Mouse (Mus musculus) stomach, postnatal 0 days (tissue): ENCODE measurements around the gene Sapcd2. TPM values are rescaled to one million over a fixed set of nuclear protein-coding genes. Genes with fewer than 3 reads are reported as not detected.
A peak's percentile ranks its signal among the peaks of the same experiment; 100 is the strongest.

ENCODE experiments used
- ATAC-seq: fragments of 200-750 bp; cut with Nextera tagmentation; 2 replicates; pipeline ENCODE4 v1.8.0; 2017; ENCODE audit not compliant: low FRiP score, low TSS enrichment
- DNase-seq: peaks from one replicate; pipeline ENCODE4 v3.0.0-alpha.2; 2016; ENCODE audit warnings: low spot score
- H3K27ac ChIP-seq: fragments of 300-500 bp; sonication (generic); replicated peaks from 2 replicates; pipeline ENCODE4 v1.5.1; 2014; ENCODE audit warnings: mild to moderate bottlenecking, control low read depth
- H3K27me3 ChIP-seq: fragments of 300-500 bp; sonication (generic); 2 replicates; pipeline ENCODE4 v1.6.1; 2014; ENCODE audit warnings: low read length; ENCODE audit not compliant: control insufficient read depth, insufficient read depth
- H3K36me3 ChIP-seq: fragments of 300-500 bp; sonication (generic); 2 replicates; pipeline ENCODE4 v1.6.1; 2014; ENCODE audit warnings: low read length, mixed read lengths; ENCODE audit not compliant: control insufficient read depth, insufficient read depth
- H3K4me1 ChIP-seq: fragments of 300-500 bp; sonication (generic); replicated peaks from 2 replicates; pipeline ENCODE4 v1.6.1; 2014; ENCODE audit warnings: antibody characterized with exemption; ENCODE audit not compliant: control insufficient read depth, insufficient read depth
- H3K4me2 ChIP-seq: fragments of 300-500 bp; sonication (generic); replicated peaks from 2 replicates; pipeline ENCODE4 v1.6.1; 2014; ENCODE audit warnings: low read depth, mild to moderate bottlenecking, control low read depth, moderate library complexity
- H3K4me3 ChIP-seq: fragments of 300-500 bp; sonication (generic); 2 replicates; pipeline ENCODE4 v1.5.1; 2014; ENCODE audit warnings: low read depth, low read length, control low read depth
- H3K9ac ChIP-seq: fragments of 300-500 bp; sonication (generic); 2 replicates; pipeline ENCODE4 v1.6.1; 2014; ENCODE audit warnings: mild to moderate bottlenecking, low read length, control low read depth, mixed read lengths
- H3K9me3 ChIP-seq: fragments of 300-500 bp; sonication (generic); 2 replicates; pipeline ENCODE4 v1.6.1; 2016; ENCODE audit warnings: low read length; ENCODE audit not compliant: control insufficient read depth
- CTCF ChIP-seq: IDR thresholded peaks from 2 replicates; pipeline ENCODE4 v1.5.1; 2016; ENCODE audit warnings: antibody characterized with exemption, low read depth, mild to moderate bottlenecking, moderate library complexity
- EP300 ChIP-seq: optimal IDR thresholded peaks from 2 replicates; pipeline ENCODE3; 2016; ENCODE audit warnings: antibody characterized with exemption
- WGBS: fragments of 180-500 bp; shearing (Covaris S2); extraction: QIAGEN DNeasy Blood & Tissue Kit; methylation state at CpG from one replicate; pipeline ENCODE4 v1.1.7; 2014; 5-methylcytosine and 5-hydroxymethylcytosine counted together
- polyA plus RNA-seq: library from polyadenylated mRNA; unstranded; fragments of >200 nt; fragmentation: Nextera tagmentation; extraction: Ambion mirVana; gene quantifications from 2 replicates; pipeline ENCODE4 v1.2.1, GENCODE M21; 2015

The Sapcd2 gene
- polyA plus RNA-seq, 1 experiment from 2014 or later, result 16.6 TPM

- Histone ChIP-seq H3K9me3 (no peaks in the 10 kb centered on the region), H3K27me3 (no peaks in the 10 kb centered on the region), H3K4me1 (no peaks in the 10 kb centered on the region), H3K9ac (no peak overlapping the region), H3K27ac (no peak overlapping the region), H3K36me3 (no peaks in the 10 kb centered on the region), H3K4me2 (no peak overlapping the region), H3K4me3 (no peak overlapping the region)
- peak; percentile 82 for ATAC-seq
- no peak for DNase-seq
- no peak for TF ChIP-seq CTCF
- TF ChIP-seq EP300, result no peak
- 51% methylated on average over 5 of the region's 5 CpGs for WGBS
Observed at GRCm38 (mm10) chr2:25384492-25384891, 12.4 kb downstream of the Sapcd2 start.

- Histone ChIP-seq H3K27me3 (no peaks in the 10 kb centered on the region), H3K9me3 (no peaks in the 10 kb centered on the region), H3K4me3 (no peak overlapping the region), H3K27ac (no peak overlapping the region), H3K4me2 (no peak overlapping the region), H3K9ac (no peak overlapping the region), H3K36me3 (no peaks in the 10 kb centered on the region), H3K4me1 (peaks cover 8% of the 10 kb centered on the region)
- TF ChIP-seq EP300 (no peak), CTCF (no peak)
- 65% methylated on average over 5 of the region's 5 CpGs for WGBS
- DNase-seq (no peak), ATAC-seq (no peak)
Observed at GRCm38 (mm10) chr2:25391266-25391665, 19.1 kb downstream of the Sapcd2 start.

GRCm38 (mm10) chr2:25394281-25395221 lies 22.4 kb downstream of the Sapcd2 start:
- peak overlapping the region; percentile 73 for H3K27ac ChIP-seq
- H3K27me3 ChIP-seq, result no peaks in the 10 kb centered on the region
- ATAC-seq (peak; percentile 36; the same call in 1 of the 2 replicates), DNase-seq (no peak)
- no peaks in the 10 kb centered on the region for H3K36me3 ChIP-seq
- H3K4me2 ChIP-seq, result no peak overlapping the region
- peaks cover 10% of the 10 kb centered on the region for H3K4me1 ChIP-seq
- H3K9ac ChIP-seq, result no peak overlapping the region
- 39% methylated on average over 3 of the region's 3 CpGs for WGBS
- no peaks in the 10 kb centered on the region for H3K9me3 ChIP-seq
- H3K4me3 ChIP-seq, result no peak overlapping the region
- no peak for TF ChIP-seq CTCF
- TF ChIP-seq EP300, result no peak

- Histone ChIP-seq H3K4me1 (peaks cover 10% of the 10 kb centered on the region), H3K9me3 (no peaks in the 10 kb centered on the region), H3K27ac (peak within 1 kb of the TSS; percentile 71), H3K36me3 (no peaks in the 10 kb centered on the region), H3K4me2 (peak within 1 kb of the TSS; percentile 89), H3K4me3 (peak within 1 kb of the TSS; percentile 52), H3K9ac (peak within 1 kb of the TSS; percentile 70), H3K27me3 (no peaks in the 10 kb centered on the region)
- TF ChIP-seq CTCF (peak; percentile 57), EP300 (no peak)
- 3% methylated on average over 56 of the region's 57 CpGs for WGBS
- peak; percentile 82 for DNase-seq
- ATAC-seq, result peak; percentile 89
Observed at GRCm38 (mm10) chr2:25395721-25396596, 23.8 kb downstream of the Sapcd2 start, which contains the start of gene Entpd2. Gene Entpd2, plus strand, starts transcription at chr2:25395874.

GRCm38 (mm10) chr2:25396597-25396983 lies 24.5 kb downstream of the Sapcd2 start:
- 46% methylated on average over 3 of the region's 3 CpGs for WGBS
- H3K27me3 ChIP-seq, result no peaks in the 10 kb centered on the region

More at GRCm38 (mm10) chr2:25396597-25396983, 24.5 kb downstream of the Sapcd2 start:
- DNase-seq (no peak), ATAC-seq (no peak)
- no peaks in the 10 kb centered on the region for H3K9me3 ChIP-seq
- H3K4me2 ChIP-seq, result peak overlapping the region; percentile 89
- TF ChIP-seq CTCF (no peak), EP300 (no peak)
- H3K9ac ChIP-seq, result peak overlapping the region; percentile 70; the same call in 1 of the 2 replicates
- H3K4me1 ChIP-seq, result peaks cover 10% of the 10 kb centered on the region
- H3K4me3 ChIP-seq, result peak overlapping the region; percentile 52
- H3K27ac ChIP-seq, result no peak overlapping the region
- H3K36me3 ChIP-seq, result no peaks in the 10 kb centered on the region
